Mouse (Mus musculus): ENCODE data around the gene Egln3. TPM values are rescaled to one million over a fixed set of nuclear protein-coding genes. Genes with fewer than 3 reads are reported as not detected.

The Egln3 gene
- polyA plus RNA-seq, 1 experiment from 2014 or later: 6.7 TPM

DNA sequence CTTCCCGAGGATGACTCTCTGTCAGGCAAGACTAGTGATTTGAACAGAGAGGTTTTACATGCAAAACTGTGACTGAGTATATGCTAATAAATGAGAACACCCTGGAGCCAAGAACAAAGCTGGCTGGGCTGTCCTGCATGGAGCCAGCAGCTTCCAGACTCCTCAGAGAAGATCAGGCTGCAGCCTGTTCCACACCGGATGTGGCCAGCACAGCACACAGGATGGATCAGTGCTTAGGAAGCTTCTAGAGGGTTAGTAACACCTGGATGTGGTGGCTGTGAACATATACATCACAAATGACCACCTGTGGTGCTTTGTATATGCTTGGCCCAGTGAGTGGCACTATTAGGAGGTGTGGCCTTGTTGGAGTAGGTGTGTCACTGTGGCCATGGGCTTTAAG, 43.4 kb downstream of the Egln3 start:
- Histone ChIP-seq H3K9me3 (no peaks in the 10 kb centered on the region; the same call in 1 of the 2 replicates), H3K9ac (no peak overlapping the region), H3K27ac (no peak overlapping the region), H3K27me3 (peaks cover 27% of the 10 kb centered on the region), H3K36me3 (no peaks in the 10 kb centered on the region), H3K4me3 (no peak overlapping the region), H3K4me2 (no peak overlapping the region), H3K4me1 (peaks cover 20% of the 10 kb centered on the region)
- 67% methylated on average over 2 of the region's 2 CpGs for WGBS
- no peak for ATAC-seq (ENCODE audit: insufficient number of reproducible peaks, insufficient read depth, low FRiP score, low TSS enrichment, low read depth)

DNA sequence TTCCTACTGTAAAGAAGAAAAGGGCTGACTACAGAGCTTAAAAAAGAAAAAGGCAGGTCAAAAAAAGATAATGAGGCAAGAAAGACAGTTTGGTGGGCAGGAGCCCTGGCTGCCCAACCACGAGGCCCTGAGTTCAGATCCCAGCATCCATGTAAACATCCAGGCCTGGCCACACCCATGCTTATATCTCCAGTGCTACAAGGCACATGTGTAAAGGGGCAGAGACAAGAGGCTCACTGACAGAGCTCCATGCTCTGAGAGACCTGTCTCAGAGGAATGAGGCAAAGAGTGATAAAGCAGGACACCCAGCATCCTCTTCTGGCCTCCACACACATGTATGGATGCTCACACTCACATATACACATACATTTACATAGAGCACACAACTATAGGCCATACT, 48.9 kb downstream of the Egln3 start:
- ATAC-seq (ENCODE audit: insufficient number of reproducible peaks, insufficient read depth, low FRiP score, low TSS enrichment, low read depth): no peak
- Histone ChIP-seq H3K4me3 (no peak overlapping the region), H3K9me3 (no peaks in the 10 kb centered on the region; the same call in 1 of the 2 replicates), H3K36me3 (no peaks in the 10 kb centered on the region), H3K4me1 (no peaks in the 10 kb centered on the region), H3K27me3 (no peaks in the 10 kb centered on the region), H3K9ac (no peak overlapping the region), H3K4me2 (no peak overlapping the region), H3K27ac (no peak overlapping the region)
- 79% methylated on average over 1 of the region's 1 CpGs for WGBS

DNA sequence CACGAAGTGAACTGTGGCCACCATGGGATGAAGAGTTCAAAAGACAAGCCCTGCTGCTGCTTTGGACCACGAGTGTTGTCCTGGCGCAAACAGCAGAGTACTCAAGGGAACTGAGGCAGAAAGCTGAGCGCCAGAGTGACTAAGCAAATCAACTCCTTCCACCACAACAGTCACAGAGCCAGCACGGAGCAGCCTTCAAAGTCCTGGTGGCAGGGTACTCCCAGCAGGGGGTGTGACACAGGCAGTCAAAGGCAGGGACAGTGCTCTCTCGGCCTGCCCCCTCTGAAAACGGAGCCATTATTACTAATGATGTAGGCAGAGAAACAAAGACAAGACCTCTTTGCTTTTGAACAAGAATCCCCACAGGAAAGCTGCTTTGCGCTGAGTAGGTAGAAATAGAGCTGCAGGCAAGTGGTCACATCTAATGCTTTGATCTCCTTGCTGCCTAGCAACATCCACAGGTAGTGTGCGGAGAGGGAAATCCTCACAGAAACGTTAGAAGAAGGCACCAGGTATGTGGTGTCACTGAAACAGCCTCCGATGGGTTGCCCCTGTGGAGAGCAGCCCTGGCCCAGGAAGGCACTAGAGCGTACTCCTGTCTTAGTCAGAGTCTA, 56.6 kb downstream of the Egln3 start:
- no peak for ATAC-seq (ENCODE audit: insufficient number of reproducible peaks, insufficient read depth, low FRiP score, low TSS enrichment, low read depth)
- no peaks in the 10 kb centered on the region for H3K27me3 ChIP-seq
- H3K9me3 ChIP-seq: no peaks in the 10 kb centered on the region
- no peaks in the 10 kb centered on the region for H3K36me3 ChIP-seq
- no peak overlapping the region for H3K27ac ChIP-seq
- H3K9ac ChIP-seq: no peak overlapping the region
- peaks cover 8% of the 10 kb centered on the region; the same call in 1 of the 2 replicates for H3K4me1 ChIP-seq
- H3K4me3 ChIP-seq: no peak overlapping the region
- 20% methylated on average over 12 of the region's 12 CpGs for WGBS
- H3K4me2 ChIP-seq: no peak overlapping the region

Data from embryonic facial prominence, embryonic 13.5 days (tissue).